Mouse (Mus musculus) stomach, embryonic 14.5 days (tissue): ENCODE data around the gene Gfpt2. TPM values are rescaled to one million over a fixed set of nuclear protein-coding genes. Genes with fewer than 3 reads are reported as not detected.

Experiments used
- microRNA-seq: library from miRNA; unstranded; fragments of <30 nt; microRNA quantifications from one replicate; pipeline ENCODE4, GENCODE M21; 2016
- polyA plus RNA-seq: library from polyadenylated mRNA; unstranded; fragments of >200 nt; fragmentation: Nextera tagmentation; extraction: Ambion mirVana; gene quantifications from 2 replicates; pipeline ENCODE4 v1.2.1, GENCODE M21; 2014

Gfpt2 gene
- polyA plus RNA-seq, 1 experiment from 2014 or later, result 10.5 TPM

Small RNA genes within 50 kb of the gene (microRNA-seq; reads per million reads assigned to microRNA genes)
- not detected for gene Gm23813

Other genes starting within 250 kb of the Gfpt2 start
- gene Olfr1380, start 237.3 kb upstream of the Gfpt2 start, polyA plus RNA-seq, result not detected in 2 replicates
- gene Flt4, start 184.9 kb upstream of the Gfpt2 start, polyA plus RNA-seq, result 7.4 and 8.6 TPM in 2 replicates
- gene Scgb3a1, start 130.6 kb upstream of the Gfpt2 start, polyA plus RNA-seq, result not detected in 2 replicates
- 59.8 and 62.6 TPM in 2 replicates for gene Cnot6, start 81.5 kb upstream of the Gfpt2 start, polyA plus RNA-seq
- gene Mapk9, start 52.6 kb downstream of the Gfpt2 start, polyA plus RNA-seq, result 36.5 and 37.6 TPM in 2 replicates
- 0.43 and 0.54 TPM in 2 replicates for gene Rasgef1c, start 107.7 kb downstream of the Gfpt2 start, polyA plus RNA-seq
- 43.5 and 54.6 TPM in 2 replicates for gene Rnf130, start 231.2 kb downstream of the Gfpt2 start, polyA plus RNA-seq